Mouse (Mus musculus): ENCODE measurements at regions not wholly inside any gene's neighbourhood (a gene's known extent, or its start where the extent isn't known, plus 50 kb on each side); places are given as distances from the start of the nearest gene placed in this dataset.

DNA sequence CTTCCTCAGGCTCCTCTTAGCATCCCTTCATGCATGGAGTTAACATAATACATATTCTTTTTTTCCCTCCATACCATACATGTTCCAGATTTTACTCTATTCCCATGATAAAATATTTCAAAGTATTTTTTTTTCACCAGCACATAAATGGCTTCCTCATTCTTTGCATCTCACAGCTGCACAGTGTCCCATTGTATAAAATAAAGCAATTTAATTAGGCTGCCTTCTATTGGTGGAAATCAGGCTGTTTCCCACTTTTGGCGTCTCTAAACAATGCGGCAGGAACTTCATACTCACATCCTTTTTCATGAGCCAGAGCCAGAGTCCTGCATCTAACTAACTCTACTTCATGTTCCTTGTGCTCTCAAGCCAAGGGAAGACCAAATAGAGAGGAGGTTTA, 54.9 kb upstream of the Akap13 start:
- no peak for DNase-seq (ENCODE audit: low read depth)

DNA sequence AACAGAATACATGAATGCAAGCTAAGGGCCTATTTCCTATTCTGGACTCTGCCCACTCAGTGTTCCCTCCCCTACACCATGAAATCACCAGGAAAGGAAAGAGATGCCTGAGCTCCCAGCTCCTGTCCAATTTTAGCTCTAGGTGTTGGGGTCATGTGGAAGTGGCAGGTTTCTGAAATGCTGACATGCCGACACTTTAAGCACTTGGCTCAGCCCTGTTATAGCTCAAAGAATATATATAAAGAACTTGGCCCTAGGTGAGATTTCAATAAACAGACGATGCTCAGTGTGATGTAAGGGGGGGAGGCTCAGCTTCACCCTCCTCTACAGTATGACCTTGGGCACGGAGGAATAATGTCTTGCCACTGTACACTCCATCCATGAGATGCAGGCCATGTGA, 50.4 kb upstream of the Akap13 start:
- DNase-seq (ENCODE audit: low read depth), result no peak

All from NIH3T3 (cell line).